Mouse (Mus musculus): Measurements from ENCODE around the gene 4933406M09Rik. TPM values are rescaled to one million over a fixed set of nuclear protein-coding genes. Genes with fewer than 3 reads are reported as not detected.

4933406M09Rik gene
- total RNA-seq, 2 experiments from 2014 or later, result not detected

GRCm38 (mm10) chr1:134374124-134374523 is 11.6 kb upstream of the 4933406M09Rik start:
- ATAC-seq (ENCODE audit: poor library complexity, severe bottlenecking), result no peak

GRCm38 (mm10) chr1:134381051-134381450 is 4.7 kb upstream of the 4933406M09Rik start:
- no peak for ATAC-seq (ENCODE audit: poor library complexity, severe bottlenecking)

GRCm38 (mm10) chr1:134381795-134382625 is 3.7 kb upstream of the 4933406M09Rik start:
- no peak for ATAC-seq (ENCODE audit: poor library complexity, severe bottlenecking)

- ATAC-seq (ENCODE audit: poor library complexity, severe bottlenecking), result no peak
Measured at GRCm38 (mm10) chr1:134384581-134384980, 1.2 kb upstream of the 4933406M09Rik start.

GRCm38 (mm10) chr1:134385176-134385575 is 564 bp upstream of the 4933406M09Rik start:
- ATAC-seq (ENCODE audit: poor library complexity, severe bottlenecking), result no peak

GRCm38 (mm10) chr1:134393827-134394226 is 8.1 kb downstream of the 4933406M09Rik start:
- no peak for ATAC-seq (ENCODE audit: poor library complexity, severe bottlenecking)

- ATAC-seq (ENCODE audit: poor library complexity, severe bottlenecking), result no peak
Measured at GRCm38 (mm10) chr1:134398210-134398609, 12.5 kb downstream of the 4933406M09Rik start.

GRCm38 (mm10) chr1:134399735-134400134 is 14.0 kb downstream of the 4933406M09Rik start:
- ATAC-seq (ENCODE audit: poor library complexity, severe bottlenecking), result 0 out of 2 replicates have a peak, but pooled peaks have one; percentile 49

- ATAC-seq (ENCODE audit: poor library complexity, severe bottlenecking), result peak; percentile 94
Measured at GRCm38 (mm10) chr1:134405509-134406413, 20.0 kb downstream of the 4933406M09Rik start, which contains the start of gene Cyb5r1. Cyb5r1 (plus strand) TSS chr1:134405559.

GRCm38 (mm10) chr1:134406414-134406771 is 20.7 kb downstream of the 4933406M09Rik start:
- peak; percentile 43 for ATAC-seq (ENCODE audit: poor library complexity, severe bottlenecking)

- ATAC-seq (ENCODE audit: poor library complexity, severe bottlenecking), result no peak
Measured at GRCm38 (mm10) chr1:134408080-134408479, 22.3 kb downstream of the 4933406M09Rik start.

GRCm38 (mm10) chr1:134411706-134412629 is 26.2 kb downstream of the 4933406M09Rik start:
- no peak for ATAC-seq (ENCODE audit: poor library complexity, severe bottlenecking)

GRCm38 (mm10) chr1:134414038-134414437 is 28.3 kb downstream of the 4933406M09Rik start:
- ATAC-seq (ENCODE audit: poor library complexity, severe bottlenecking), result no peak

- peak; percentile 8 for ATAC-seq (ENCODE audit: poor library complexity, severe bottlenecking)
Measured at GRCm38 (mm10) chr1:134414501-134415167, 28.9 kb downstream of the 4933406M09Rik start.

GRCm38 (mm10) chr1:134415168-134415831 is 29.6 kb downstream of the 4933406M09Rik start, which contains the start of gene Adipor1:
Adipor1 (plus strand) TSS chr1:134415378.
- peak; percentile 82 for ATAC-seq (ENCODE audit: poor library complexity, severe bottlenecking)

- ATAC-seq (ENCODE audit: poor library complexity, severe bottlenecking), result no peak
Measured at GRCm38 (mm10) chr1:134418414-134418975, 32.8 kb downstream of the 4933406M09Rik start.

- ATAC-seq (ENCODE audit: poor library complexity, severe bottlenecking), result no peak
Measured at GRCm38 (mm10) chr1:134419176-134419575, 33.4 kb downstream of the 4933406M09Rik start.

- ATAC-seq (ENCODE audit: poor library complexity, severe bottlenecking), result peak; percentile 74
Measured at GRCm38 (mm10) chr1:134419751-134420458, 34.2 kb downstream of the 4933406M09Rik start.
